Mouse (Mus musculus): ENCODE data around the gene Fcer1g.
A peak's percentile ranks its signal among the peaks of the same experiment; 100 is the strongest.

Fcer1g gene

DNA sequence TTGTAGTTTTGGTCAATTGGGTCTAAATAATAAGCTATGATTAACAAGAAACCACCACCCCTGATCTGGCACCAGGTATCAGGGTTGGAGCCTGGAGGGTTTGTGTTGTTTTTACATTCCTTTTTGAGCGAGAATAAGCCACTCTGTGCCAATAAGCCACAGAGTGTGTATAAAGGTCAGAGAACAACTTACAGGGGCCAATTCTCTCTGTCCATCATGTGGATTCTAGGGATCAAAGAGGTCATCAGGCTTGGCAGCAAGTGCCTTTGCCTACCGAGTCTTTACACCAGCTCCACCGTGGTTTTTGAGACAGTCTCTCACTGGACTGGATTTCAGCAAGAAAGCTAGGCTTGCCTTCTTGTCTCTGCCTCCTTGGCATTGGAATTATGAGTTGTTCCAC lies 21.3 kb downstream of the Fcer1g start:
- DNase-seq, result no peak

DNA sequence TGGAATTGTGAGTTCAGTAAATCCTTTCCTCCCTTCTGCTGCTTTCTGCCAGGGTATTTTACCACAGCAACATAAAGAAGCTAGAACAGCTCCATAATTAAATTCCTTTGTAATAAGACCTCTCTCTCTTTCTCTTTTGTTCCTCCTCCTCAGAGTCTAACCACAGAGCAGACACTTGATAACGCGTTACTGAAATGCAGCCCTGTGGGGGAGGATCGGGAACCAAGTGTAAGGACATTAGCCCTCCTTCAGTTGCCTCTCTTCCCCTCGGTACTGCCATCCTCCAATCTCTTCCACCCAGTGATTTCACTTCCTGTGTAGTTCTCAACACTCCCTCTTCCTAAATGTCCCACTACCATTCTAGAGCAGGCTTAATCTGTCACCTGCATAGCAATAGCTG lies 24.8 kb downstream of the Fcer1g start:
- no peak for DNase-seq

DNA sequence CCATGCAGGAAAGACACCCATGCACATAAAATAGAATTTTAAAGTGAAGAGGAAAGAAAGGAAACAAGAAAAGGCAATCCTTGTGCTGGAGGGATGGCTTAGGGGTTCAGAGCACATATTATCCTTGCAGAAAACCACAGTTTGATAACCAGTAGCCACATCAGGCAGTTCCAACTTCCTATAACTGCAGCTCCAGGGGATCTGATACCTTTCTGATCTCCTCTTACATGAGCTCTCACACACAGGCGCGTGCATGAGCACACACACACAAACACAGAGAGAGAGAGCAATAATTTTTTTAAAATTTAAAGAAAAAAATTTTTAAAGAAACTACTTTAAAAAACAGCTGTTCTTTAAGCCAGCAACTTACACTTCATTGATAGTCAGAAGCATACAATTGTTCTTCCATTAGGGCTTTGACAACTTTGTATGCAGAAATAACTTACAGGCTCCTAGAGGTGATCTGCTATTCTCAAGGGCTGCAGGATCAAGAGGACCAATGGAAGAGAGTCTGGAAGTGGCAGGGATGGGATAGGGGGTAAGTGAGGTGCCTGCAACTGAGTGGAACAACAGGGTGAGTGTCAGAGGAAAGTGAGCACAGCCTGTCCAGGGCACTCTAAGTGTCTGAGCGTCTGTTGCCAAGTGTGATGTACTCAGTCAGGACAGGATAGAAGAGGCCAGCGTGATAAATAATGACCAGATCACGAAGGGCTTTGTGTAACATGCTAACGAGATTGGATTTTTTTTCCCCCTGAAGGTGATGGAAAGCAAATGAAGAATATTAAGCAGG lies 28.3 kb downstream of the Fcer1g start:
- no peak for DNase-seq

DNA sequence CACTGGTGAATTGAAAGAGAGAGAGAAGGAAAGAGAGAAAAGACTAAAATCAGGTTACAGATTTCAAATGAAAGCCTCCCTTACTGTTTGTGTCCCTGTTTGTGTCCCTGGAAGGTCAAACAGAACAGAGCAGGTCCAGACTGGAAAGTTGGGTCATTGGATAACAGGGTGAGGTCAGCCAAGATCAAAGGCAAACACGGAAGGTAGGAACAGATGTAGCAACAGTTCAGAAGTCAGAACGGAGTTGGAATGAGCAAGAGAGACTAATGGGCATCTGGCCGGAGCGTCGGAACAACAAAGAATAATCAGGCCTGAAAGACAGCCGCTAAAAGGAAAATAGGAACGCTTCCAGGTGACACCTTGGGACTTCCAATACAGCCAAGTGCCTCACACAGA lies 29.9 kb downstream of the Fcer1g start:
- no peak for DNase-seq

DNA sequence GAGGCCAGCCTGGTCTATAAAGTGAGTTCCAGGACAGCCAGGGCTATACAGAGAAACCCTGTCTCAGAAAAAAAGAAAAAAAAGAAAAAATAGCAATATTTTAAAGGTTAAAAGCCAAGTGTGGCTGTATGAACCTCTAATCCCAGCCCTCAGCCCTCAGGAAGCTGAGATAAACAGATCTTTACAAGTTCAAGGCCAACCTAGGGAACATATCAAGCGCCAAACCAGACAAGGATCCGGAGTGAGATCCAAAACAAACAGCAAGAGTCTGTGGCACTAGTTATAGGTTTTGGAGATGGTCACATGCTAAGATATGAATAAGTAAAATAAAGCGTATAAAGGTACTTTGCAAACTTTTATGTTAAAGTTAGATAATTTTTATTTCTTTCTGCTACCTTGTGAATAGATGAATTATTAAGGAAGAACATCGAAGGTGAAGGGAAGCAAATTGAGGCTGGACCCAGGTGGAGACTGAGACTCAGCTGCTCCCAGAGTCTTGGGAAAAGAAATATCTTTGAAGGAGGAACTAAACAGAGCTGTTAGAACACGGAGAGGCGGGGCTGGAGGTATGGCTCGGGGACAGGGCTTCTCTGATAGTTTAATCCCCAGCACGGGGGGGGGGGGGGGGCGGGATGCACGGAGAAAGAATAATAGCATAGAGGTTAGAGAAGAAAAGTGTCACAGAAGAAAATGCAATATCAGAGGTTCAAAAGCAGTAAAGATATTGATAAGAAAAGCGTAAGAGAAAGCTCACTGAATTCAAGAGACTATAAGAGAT lies 30.5 kb downstream of the Fcer1g start:
- no peak for DNase-seq

DNA sequence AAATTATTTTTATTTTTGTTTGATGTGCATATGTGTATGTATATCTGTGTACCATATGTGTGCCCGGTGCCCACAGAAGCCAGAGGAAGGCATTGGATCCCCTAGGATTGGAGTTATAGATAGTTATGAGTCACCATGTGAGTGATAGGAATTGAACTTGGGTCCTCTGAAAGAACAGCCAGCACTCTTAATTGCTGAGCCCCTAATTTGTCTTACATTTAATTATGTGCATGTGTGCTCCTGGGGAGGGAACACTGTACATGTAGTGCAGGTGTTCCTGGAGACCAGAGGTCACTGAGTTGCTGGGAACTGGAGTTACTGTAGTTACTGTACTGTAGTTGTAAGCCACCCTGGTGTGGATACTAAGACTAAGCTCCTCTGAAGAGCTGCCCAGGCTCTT lies 33.4 kb downstream of the Fcer1g start:
- no peak for DNase-seq

DNA sequence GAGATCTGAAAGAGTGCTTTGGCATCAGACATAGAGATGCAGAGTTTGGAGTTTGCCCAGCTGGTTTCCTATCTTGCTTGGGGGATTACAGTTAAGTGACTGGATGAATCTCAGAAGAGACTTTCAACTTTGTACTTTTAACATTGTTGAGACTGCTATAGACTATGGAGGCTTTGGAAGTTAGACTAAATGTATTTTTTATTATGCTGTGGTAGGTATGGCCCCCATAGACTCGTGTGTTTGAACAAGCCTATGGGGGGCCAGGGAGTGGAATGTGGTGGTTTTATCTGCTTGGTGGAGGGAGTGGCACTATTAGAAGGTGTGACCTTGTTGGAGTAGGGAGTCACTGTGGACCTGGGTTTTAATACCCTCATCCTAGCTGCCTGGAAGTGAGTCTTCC lies 34.6 kb downstream of the Fcer1g start:
- DNase-seq, result no peak

DNA sequence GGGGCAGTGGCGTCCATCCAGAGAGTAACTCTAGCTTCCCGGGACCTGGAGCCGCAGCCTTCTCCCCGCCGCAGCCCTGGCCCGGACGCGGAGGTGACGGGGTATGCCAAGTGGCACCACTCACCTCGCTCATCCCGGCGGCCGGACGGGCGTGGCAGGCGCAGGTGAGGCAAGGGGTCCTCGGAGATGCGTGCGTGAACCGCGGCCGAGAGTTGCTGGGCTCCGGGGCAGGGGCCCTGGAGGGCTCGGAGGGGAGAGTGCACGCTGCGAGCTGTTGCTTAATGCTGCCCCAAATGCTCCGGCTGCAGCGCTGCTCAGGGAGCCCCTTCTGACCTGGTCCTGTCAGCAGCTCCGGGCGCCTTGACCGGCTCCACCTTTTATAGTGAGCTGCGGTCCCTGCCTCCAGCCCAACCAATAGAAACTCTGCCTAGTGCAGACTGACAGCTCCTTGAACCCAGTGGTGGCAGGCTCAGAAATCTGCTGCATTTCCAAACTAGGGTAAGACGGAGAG lies 38.2 kb downstream of the Fcer1g start, which contains the start of gene Pcp4l1:
Gene Pcp4l1 (minus strand): TSS at position 382 of the 511 bp plus-strand sequence.
- DNase-seq, result peak; percentile 67

DNA sequence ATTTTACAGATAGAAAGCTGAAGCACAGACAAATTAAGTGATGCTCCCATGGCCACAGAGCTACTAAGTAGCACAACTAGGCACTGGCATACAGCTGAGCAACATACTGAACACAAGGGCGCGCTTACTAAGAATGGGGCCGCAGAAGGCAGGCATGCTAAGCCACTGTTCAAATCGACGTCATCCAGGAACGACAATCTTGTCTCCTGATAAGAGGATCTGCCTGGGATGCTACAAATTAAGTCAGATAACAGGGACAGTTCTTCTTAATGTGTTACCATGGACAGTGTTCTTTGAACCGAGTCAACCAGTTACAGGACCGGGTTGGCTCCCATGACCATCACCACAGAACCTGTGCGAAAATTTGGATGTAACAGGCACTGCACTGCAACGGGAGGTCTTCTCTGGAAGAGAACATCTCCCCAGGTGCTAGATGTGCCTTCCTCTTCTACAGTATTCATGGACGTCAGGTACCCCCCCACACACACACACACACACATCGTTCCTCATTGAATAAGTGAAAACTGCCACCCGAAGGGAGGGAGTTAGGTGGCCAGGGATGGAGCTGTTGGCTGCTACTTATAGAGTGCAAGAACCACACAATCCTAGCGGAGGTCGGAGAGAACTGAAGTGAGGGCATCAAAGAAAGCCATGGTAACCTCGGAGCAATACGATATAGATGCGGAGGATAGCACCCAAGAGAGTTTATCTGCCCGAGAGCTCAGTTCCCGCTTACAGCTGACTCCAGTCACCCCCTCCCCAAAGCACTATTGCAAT lies 38.9 kb downstream of the Fcer1g start:
- no peak for DNase-seq

DNA sequence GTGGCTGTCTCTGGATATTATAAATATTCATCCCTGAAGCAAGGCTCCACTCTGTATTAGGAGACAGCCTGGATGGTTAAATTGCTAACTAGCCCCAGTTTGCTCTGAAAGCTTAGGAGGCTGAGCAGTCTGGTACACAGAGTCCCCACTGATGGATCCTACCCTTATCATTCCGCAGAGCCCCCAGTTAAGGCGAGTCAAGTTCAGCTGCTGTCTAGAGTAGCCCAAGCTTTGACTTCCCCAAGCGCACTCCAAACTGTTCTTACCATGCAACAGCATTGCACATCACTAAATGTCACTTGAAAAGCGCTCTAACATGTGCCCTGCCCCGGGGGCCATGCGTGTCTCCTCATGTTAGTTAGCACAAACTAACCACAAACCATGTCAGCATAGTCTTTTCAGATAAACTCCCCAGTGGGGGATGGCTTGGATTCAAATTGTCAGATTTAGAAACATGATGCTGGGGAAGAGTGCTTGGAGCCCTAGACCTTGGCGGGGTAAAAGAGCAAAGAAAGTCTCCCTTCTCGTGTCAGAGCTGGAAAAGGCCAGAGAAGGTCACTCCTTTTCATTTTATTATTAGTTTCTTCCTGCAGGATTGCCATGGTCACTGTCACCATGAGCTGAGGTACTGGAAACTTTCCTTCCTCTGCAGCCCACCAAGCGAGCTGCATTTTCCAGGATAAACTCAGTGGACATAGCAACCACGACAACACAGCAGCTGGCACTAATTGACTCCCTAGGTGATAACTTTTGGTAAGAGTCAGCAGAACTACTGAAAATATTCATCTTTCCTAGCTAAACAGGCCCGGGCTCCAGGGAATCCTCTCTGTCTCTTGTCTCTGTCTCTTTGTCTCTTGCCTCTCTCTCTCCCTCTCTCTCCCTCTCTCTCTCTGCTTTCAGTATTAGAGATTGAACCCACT lies 40.0 kb downstream of the Fcer1g start:
- no peak for DNase-seq

DNA sequence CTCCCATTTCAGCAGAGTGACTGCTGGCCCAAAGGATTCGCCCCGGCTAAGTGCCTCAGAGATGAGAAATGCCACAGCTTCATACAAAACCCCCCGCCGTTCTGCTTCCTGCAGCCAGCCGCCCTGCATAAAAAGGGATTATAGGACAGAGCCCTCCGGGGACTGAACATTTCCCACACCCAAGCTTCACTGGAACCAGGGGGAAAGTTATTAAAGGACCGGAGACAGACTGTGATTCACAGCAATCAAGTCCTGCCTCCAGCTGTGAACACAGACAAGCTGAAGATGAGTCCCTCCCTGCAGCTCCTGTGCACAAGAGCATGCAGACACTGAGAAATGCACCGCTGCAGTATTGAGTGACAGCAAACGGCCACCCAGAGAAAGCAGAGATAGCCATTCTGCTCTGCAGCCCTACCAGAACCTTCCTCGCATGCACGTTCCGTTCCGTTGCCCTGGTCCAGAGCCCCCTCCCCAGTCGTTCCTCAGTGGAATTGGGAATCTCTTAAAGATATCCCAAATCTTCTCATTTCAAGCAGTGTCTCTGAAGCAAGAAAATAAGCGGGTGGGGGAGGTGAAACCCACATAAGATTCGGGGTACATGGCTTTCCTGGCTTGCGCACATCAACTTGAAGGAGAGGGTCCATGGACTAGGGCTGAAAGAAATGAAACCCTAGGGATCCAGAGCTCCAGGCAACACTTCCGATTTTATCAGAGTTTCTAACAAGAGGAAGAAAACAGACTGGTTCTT lies 40.9 kb downstream of the Fcer1g start:
- no peak for DNase-seq

DNA sequence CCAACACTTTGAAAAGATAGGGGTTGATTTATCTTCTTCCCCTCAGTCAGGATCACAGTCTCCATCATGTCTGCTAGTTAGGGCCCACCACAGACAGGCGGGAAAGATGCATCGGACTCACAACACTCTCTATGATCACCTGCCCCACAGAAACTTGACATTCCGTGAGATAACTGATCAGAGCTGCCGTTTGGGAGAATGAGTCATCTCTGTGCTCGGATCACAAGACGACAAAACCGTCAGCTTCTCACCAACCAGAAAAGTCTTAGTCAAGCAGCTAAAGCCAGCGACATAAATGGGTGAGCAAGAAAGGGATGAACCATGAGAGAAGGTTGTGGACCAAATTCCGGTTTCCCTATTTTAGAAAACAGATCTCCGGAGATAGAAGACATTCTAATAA lies 41.9 kb downstream of the Fcer1g start:
- no peak for DNase-seq

DNA sequence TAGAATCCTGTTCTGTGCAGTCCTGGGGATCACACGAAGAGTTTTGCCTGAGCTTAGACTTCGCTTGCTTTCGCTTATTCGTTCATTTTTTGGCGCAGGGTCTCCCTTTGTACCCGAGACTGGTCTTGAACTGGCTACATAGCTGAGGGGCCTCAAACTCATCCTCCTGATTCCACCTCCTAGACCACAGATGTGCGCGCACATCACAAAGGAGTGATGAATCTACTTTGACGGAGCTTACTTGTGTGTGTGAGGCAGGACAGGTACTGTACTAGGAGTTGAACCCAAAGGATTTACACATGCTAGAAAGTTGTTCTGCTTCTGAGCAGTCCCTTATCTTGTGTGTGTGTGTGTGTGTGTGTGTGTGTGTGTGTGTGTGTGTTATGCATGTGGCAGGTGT lies 43.3 kb downstream of the Fcer1g start:
- DNase-seq, result no peak

DNA sequence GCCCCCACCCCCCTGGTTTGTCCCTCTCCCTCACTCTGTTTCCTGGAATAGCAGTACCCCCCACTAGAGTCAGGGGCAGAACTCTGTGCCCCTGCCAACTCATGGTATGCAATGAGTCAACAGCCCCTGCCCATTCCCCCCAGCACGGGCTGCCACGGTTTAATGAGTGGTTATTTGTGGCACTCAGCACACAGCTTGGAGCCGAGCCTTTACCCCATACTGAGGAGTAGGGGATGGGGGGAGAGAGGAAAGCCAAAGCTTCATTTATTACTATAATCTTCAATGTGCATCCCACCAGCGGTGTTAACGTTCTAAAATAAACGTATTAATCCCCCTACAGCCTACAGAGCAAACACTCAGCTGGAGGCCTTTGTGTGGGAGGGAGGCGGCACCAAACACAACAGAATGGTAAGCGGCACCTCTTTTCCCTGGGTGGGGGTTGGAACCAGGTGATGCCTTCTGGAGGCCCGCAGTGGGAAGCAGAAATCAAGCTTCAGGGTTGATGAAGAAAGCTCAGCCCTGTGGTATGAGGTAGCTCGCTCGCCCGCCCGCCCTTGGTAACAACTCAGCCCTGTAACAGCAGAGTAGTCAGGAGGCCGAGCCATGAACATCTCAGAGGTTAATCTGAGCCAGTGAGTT lies 44.6 kb downstream of the Fcer1g start:
- no peak for DNase-seq

DNA sequence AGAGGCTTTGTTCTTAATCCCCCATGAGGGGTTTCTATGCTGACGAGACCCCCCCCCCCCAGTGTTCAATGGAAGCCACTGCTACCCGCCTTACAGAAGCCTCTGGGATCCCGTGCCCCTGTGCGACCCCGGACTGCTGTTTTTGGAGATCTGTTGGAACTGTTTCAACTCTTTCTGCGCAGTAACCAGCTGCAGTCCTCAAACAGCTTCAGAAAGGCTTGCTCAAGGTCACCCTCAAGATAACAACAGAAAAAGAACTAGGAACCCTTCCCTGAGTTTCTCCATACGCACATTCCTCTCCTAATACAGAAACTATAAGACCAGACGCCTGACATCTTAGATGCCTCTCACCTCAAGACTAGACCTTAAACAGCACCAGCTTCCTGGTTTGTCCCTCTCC lies 45.1 kb downstream of the Fcer1g start:
- no peak for DNase-seq

DNA sequence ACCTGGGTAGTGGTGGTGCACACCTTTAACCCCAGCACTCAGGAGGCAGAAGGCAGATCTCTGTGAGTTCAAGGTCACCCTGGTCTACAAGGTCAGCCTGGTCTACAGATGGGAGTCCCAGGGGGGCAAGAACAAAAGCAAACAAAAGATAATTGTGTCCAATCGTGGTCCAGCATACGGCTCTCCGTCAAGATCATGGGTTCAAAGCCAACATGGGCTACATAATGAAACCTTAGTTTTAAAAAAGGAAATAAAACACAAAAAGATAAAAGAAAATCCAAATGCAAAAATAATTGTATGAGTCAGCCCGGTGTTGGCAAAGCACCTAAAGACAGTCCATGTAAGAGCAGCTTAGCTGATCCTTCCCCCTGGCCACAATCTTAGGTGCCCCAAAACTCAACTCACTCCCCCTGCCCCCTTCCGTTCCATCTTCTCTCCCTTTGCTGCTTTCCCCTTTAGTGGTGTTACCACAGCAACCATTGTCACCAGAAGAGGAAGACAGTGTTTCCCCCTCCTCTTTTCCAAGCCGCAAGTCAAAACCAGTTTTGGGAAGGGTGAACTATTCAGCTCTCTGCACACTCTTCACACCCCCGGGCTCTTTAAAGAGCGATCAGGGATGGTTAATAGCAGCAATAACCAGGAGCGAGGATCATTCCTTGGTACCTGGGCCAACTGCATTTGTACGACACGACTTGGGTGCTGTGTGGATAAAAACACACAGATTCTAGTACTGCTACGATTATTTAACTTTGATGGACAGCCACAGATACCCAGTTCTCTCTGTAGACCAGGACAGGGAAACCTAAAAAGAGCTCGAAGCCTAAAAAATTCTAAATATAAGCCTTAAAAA lies 46.1 kb downstream of the Fcer1g start:
- no peak for DNase-seq

DNA sequence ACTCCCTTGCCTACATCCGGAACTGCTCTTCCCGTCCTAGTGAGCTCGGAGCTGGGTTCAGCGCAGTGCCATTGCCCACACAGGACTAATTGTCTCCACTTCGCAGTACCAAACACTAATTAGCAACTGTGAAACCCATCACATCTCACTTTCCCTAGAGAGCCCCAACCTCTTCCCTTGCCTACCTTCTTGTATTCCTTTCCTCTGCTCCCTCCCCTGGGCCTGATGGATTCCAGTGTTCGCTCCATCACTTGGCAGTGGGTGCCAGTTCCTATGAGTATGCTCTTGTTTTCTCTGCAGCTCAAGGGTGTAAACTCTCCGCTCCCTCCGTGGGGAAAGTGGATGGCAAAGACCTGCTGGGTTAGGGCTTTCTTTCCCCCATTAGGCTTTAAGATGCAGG lies 48.5 kb downstream of the Fcer1g start:
- DNase-seq, result no peak

DNA sequence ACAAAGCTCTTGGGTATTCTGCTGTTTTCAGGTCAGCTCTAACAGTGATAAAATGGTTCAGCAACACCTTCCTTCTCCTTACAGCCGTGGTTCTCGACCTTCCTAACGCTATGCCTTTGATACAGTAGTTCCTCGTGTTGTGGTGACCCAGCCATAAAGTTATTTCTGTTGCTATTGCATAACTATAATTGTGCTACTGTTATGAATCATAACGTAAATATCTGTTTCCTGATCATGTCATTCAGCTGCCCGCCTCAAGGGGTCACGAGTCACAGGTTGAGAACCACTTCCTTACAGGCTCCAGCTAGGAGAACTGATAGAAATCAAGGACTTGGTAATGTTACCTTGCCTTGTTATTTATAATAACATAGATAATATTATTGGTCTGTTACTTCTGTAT lies 49.9 kb downstream of the Fcer1g start:
- DNase-seq, result peak; percentile 78

DNA sequence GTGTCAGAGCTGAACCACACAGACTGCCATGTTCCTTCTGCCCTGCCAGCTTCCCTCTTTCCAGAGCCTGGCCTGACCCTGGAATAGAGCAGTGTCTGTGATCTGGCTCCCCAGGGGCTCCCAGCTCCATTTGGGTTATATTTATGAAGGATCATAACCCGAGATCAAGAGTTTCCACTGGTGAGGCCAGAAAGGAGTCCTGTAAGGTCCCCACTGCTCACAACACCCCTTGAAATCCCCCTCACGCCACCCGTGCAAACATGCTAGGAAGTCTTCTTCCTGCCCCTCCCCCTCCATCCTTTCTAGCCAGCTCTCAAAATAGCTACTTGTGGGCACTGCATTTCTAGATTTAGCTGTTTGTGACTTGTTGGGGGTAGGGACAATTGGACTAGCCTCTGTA lies 50.5 kb downstream of the Fcer1g start:
- DNase-seq, result peak; percentile 72

DNA sequence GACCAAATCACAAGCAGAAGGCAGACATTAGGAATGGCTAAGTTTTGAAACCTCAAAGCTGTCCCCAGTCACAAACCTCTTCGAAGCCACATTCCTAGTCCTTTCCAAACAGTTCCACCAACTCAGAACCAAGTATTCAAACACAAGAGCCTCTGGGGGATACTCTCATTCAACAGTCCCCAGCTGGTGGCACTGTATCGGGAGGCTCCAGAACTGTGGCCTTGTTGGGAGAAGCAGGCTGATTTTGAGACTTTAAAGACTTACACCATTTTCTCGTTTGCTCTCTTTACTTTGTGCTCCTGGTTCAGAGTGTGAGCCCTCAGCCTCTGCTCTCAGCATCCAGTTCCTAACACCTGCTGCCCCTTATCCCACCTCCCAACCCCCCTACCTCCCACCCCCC lies 51.1 kb downstream of the Fcer1g start:
- no peak for DNase-seq
